Mouse (Mus musculus) cerebellum, adult 2 months (tissue): Measurements from ENCODE around the gene Zfp629.

Source experiments
- CTCF ChIP-seq: fragments of 200-500 bp; IDR thresholded peaks from 2 replicates; pipeline ENCODE4 v1.5.1; 2011; ENCODE audit warnings: low read depth, mild to moderate bottlenecking, control low read depth, low read length, moderate library complexity, borderline replicate concordance; ENCODE audit not compliant: insufficient read depth
- POLR2A ChIP-seq: fragments of 200-500 bp; IDR thresholded peaks from 2 replicates; pipeline ENCODE4 v1.6.1; 2011; ENCODE audit warnings: low read length, control low read depth, borderline replicate concordance; ENCODE audit not compliant: insufficient read depth

- TF ChIP-seq POLR2A (no peak), CTCF (no peak)
Observed at GRCm38 (mm10) chr7:127649206-127649605, 33.6 kb upstream of the Zfp629 start.
